Mouse (Mus musculus) adrenal gland, postnatal 25 days (tissue): ENCODE measurements around the gene Slc6a3. TPM values are rescaled to one million over a fixed set of nuclear protein-coding genes. Genes with fewer than 3 reads are reported as not detected.
A peak's percentile ranks its signal among the peaks of the same experiment; 100 is the strongest.

Experiments
- DNase-seq: peaks from one replicate; pipeline ENCODE4 v3.0.0; 2021; ENCODE audit warnings: mixed read lengths
- total RNA-seq: library from RNA; stranded (reverse); gene quantifications from 2 replicates; pipeline ENCODE4 v1.2.3, GENCODE M21; 2021

Gene Slc6a3
- total RNA-seq, 1 experiment from 2014 or later: 0.12 TPM

GRCm38 (mm10) chr13:73591488-73591887 is 54.9 kb downstream of the Slc6a3 start:
- DNase-seq: no peak

GRCm38 (mm10) chr13:73592546-73592945 is 56.0 kb downstream of the Slc6a3 start:
- DNase-seq: no peak

- DNase-seq: no peak
These were observed 59.7 kb downstream of the Slc6a3 start for GRCm38 (mm10) chr13:73596276-73596675.

- DNase-seq: no peak
These were observed 63.7 kb downstream of the Slc6a3 start for GRCm38 (mm10) chr13:73600217-73600616.

- DNase-seq: no peak
These were observed 66.5 kb downstream of the Slc6a3 start for GRCm38 (mm10) chr13:73603046-73603445.

- DNase-seq: peak; percentile 98
These were observed 67.1 kb downstream of the Slc6a3 start, which contains the start of gene Clptm1l for GRCm38 (mm10) chr13:73603522-73604155. Clptm1l (plus strand) TSS chr13:73604006.

- peak; percentile 10 for DNase-seq
These were observed 67.8 kb downstream of the Slc6a3 start for GRCm38 (mm10) chr13:73604156-73604957.

- DNase-seq: no peak
These were observed 81.9 kb downstream of the Slc6a3 start for GRCm38 (mm10) chr13:73618406-73618805.

GRCm38 (mm10) chr13:73620637-73621036 is 84.1 kb downstream of the Slc6a3 start:
- DNase-seq: no peak

GRCm38 (mm10) chr13:73626410-73626744 is 89.8 kb downstream of the Slc6a3 start:
- no peak for DNase-seq

GRCm38 (mm10) chr13:73626745-73627549 is 90.4 kb downstream of the Slc6a3 start, which contains the start of gene Tert:
Tert (plus strand) TSS chr13:73626911.
- peak; percentile 67 for DNase-seq

Other genes with a start within 250 kb of the Slc6a3 start
- gene Mrpl36, start 208.2 kb upstream of the Slc6a3 start, total RNA-seq: 70.5 and 72.8 TPM in 2 replicates
- gene Ndufs6, start 208.2 kb upstream of the Slc6a3 start, total RNA-seq: 214 and 226 TPM in 2 replicates
- 12.7 and 20.9 TPM in 2 replicates for gene Lpcat1, start 69.5 kb upstream of the Slc6a3 start, total RNA-seq
- gene Clptm1l, start 67.3 kb downstream of the Slc6a3 start, total RNA-seq: 151 and 160 TPM in 2 replicates
- 9.4 and 10.6 TPM in 2 replicates for gene Tert, start 90.2 kb downstream of the Slc6a3 start, total RNA-seq
- not detected in 2 replicates for gene Slc6a18, start 141.3 kb downstream of the Slc6a3 start, total RNA-seq
- gene Slc6a19, start 168.1 kb downstream of the Slc6a3 start, total RNA-seq: 0.24 and 0.36 TPM in 2 replicates
- 40.0 and 48.2 TPM in 2 replicates for gene Slc12a7, start 196.3 kb downstream of the Slc6a3 start, total RNA-seq